Mouse (Mus musculus) liver, embryonic 15.5 days (tissue): ENCODE data around the gene Actl11. TPM values are rescaled to one million over a fixed set of nuclear protein-coding genes. Genes with fewer than 3 reads are reported as not detected.
A peak's percentile ranks its signal among the peaks of the same experiment; 100 is the strongest.

Source experiments
- ATAC-seq: fragments of 200-750 bp; cut with Nextera tagmentation; 2 replicates; pipeline ENCODE4 v1.8.0; 2017; ENCODE audit warnings: moderate number of reproducible peaks, mild to moderate bottlenecking, moderate library complexity; ENCODE audit not compliant: insufficient read depth
- H3K27ac ChIP-seq: fragments of 300-500 bp; sonication (generic); replicated peaks from 2 replicates; pipeline ENCODE4 v1.5.1; 2015; ENCODE audit warnings: mild to moderate bottlenecking, inconsistent platforms
- H3K27me3 ChIP-seq: fragments of 300-500 bp; sonication (generic); 2 replicates; pipeline ENCODE4 v1.6.1; 2015; ENCODE audit warnings: mild to moderate bottlenecking, inconsistent platforms
- H3K36me3 ChIP-seq: fragments of 300-500 bp; sonication (generic); replicated peaks from 2 replicates; pipeline ENCODE4 v1.6.1; 2015; ENCODE audit warnings: moderate library complexity, mild to moderate bottlenecking, inconsistent platforms
- H3K4me1 ChIP-seq: fragments of 300-500 bp; sonication (generic); replicated peaks from 2 replicates; pipeline ENCODE4 v1.6.1; 2015; ENCODE audit warnings: inconsistent platforms
- H3K4me2 ChIP-seq: fragments of 300-500 bp; sonication (generic); 2 replicates; pipeline ENCODE4 v1.6.1; 2015; ENCODE audit warnings: moderate library complexity, mild to moderate bottlenecking, inconsistent platforms
- H3K4me3 ChIP-seq: fragments of 300-500 bp; sonication (generic); replicated peaks from 2 replicates; pipeline ENCODE4 v1.5.1; 2015; ENCODE audit warnings: mild to moderate bottlenecking, inconsistent platforms
- H3K9ac ChIP-seq: fragments of 300-500 bp; sonication (generic); 2 replicates; pipeline ENCODE4 v1.6.1; 2015; ENCODE audit warnings: moderate library complexity, mild to moderate bottlenecking, inconsistent platforms
- H3K9me3 ChIP-seq: fragments of 300-500 bp; sonication (generic); replicated peaks from 2 replicates; pipeline ENCODE4 v1.6.1; 2016; ENCODE audit warnings: inconsistent platforms
- WGBS: fragments of 180-500 bp; shearing (Covaris S2); methylation state at CpG from one replicate; pipeline ENCODE4 v1.1.7; 2015; ENCODE audit warnings: mixed read lengths; ENCODE audit not compliant: insufficient replicate concordance; 5-methylcytosine and 5-hydroxymethylcytosine counted together
- polyA plus RNA-seq: library from polyadenylated mRNA; unstranded; fragments of >200 nt; fragmentation: Nextera tagmentation; extraction: Ambion mirVana; gene quantifications from 2 replicates; pipeline ENCODE4 v1.2.1, GENCODE M21; 2015

Gene Actl11
- polyA plus RNA-seq, 1 experiment from 2014 or later, result not detected

GRCm38 (mm10) chr9:107906252-107906966 is 21.9 kb upstream of the Actl11 start, which contains the start of gene Mst1r:
Mst1r (plus strand) TSS chr9:107906873.
- Histone ChIP-seq H3K4me1 (peaks cover 44% of the 10 kb centered on the region), H3K4me3 (peak within 1 kb of the TSS; percentile 50), H3K9me3 (no peaks in the 10 kb centered on the region), H3K4me2 (peak within 1 kb of the TSS; percentile 75), H3K27ac (no peak within 1 kb of the TSS; the same call in 1 of the 2 replicates), H3K9ac (peak within 1 kb of the TSS; percentile 48; the same call in 1 of the 2 replicates), H3K36me3 (0 out of 2 replicates have a peak, but pooled peaks cover 8% of the 10 kb centered on the region), H3K27me3 (peaks cover 24% of the 10 kb centered on the region)
- peak; percentile 57 for ATAC-seq
- WGBS, result 24% methylated on average over 19 of the region's 19 CpGs

- Histone ChIP-seq H3K4me2 (peak overlapping the region; percentile 75), H3K4me1 (peaks cover 40% of the 10 kb centered on the region), H3K9me3 (no peaks in the 10 kb centered on the region), H3K27ac (no peak overlapping the region; the same call in 1 of the 2 replicates), H3K36me3 (0 out of 2 replicates have a peak, but pooled peaks cover 4% of the 10 kb centered on the region), H3K4me3 (peak overlapping the region; percentile 50), H3K9ac (peak overlapping the region; percentile 48; the same call in 1 of the 2 replicates), H3K27me3 (peaks cover 23% of the 10 kb centered on the region)
- no peak for ATAC-seq
- WGBS, result 56% methylated on average over 31 of the region's 31 CpGs
Observed at GRCm38 (mm10) chr9:107906967-107907800, 21.1 kb upstream of the Actl11 start.

GRCm38 (mm10) chr9:107907801-107908120 is 20.5 kb upstream of the Actl11 start:
- WGBS, result 77% methylated on average over 14 of the region's 14 CpGs
- Histone ChIP-seq H3K27me3 (peaks cover 23% of the 10 kb centered on the region), H3K4me3 (no peak overlapping the region; the same call in 1 of the 2 replicates), H3K9me3 (no peaks in the 10 kb centered on the region), H3K4me2 (peak overlapping the region; percentile 75), H3K9ac (no peak overlapping the region), H3K27ac (no peak overlapping the region), H3K36me3 (0 out of 2 replicates have a peak, but pooled peaks cover 2% of the 10 kb centered on the region), H3K4me1 (peaks cover 40% of the 10 kb centered on the region)
- ATAC-seq, result no peak

- Histone ChIP-seq H3K27me3 (peaks cover 28% of the 10 kb centered on the region), H3K4me1 (peaks cover 40% of the 10 kb centered on the region), H3K9ac (no peak overlapping the region), H3K27ac (no peak overlapping the region), H3K4me3 (no peak overlapping the region), H3K4me2 (peak overlapping the region; percentile 34), H3K9me3 (no peaks in the 10 kb centered on the region), H3K36me3 (no peaks in the 10 kb centered on the region)
- ATAC-seq, result no peak
- 33% methylated on average over 18 of the region's 18 CpGs for WGBS
Observed at GRCm38 (mm10) chr9:107908410-107909158, 19.7 kb upstream of the Actl11 start.

- no peak overlapping the region for H3K9ac ChIP-seq
- ATAC-seq, result no peak
- H3K4me1 ChIP-seq, result peaks cover 38% of the 10 kb centered on the region
- no peak overlapping the region for H3K4me3 ChIP-seq
- 76% methylated on average over 15 of the region's 15 CpGs for WGBS
- no peaks in the 10 kb centered on the region for H3K9me3 ChIP-seq
- H3K27me3 ChIP-seq, result peaks cover 36% of the 10 kb centered on the region
- no peak overlapping the region for H3K27ac ChIP-seq
- H3K4me2 ChIP-seq, result no peak overlapping the region
- no peaks in the 10 kb centered on the region for H3K36me3 ChIP-seq
Observed at GRCm38 (mm10) chr9:107910025-107910769, 18.1 kb upstream of the Actl11 start.

- Histone ChIP-seq H3K4me2 (no peak overlapping the region), H3K9me3 (no peaks in the 10 kb centered on the region), H3K9ac (no peak overlapping the region), H3K27me3 (peaks cover 35% of the 10 kb centered on the region; the same call in 1 of the 2 replicates), H3K4me1 (no peaks in the 10 kb centered on the region), H3K27ac (no peak overlapping the region), H3K4me3 (no peak overlapping the region), H3K36me3 (no peaks in the 10 kb centered on the region)
- no peak for ATAC-seq
- 69% methylated on average over 16 of the region's 16 CpGs for WGBS
Observed at GRCm38 (mm10) chr9:107914764-107915420, 13.4 kb upstream of the Actl11 start.

- no peak overlapping the region for H3K9ac ChIP-seq
- no peak for ATAC-seq
- H3K9me3 ChIP-seq, result no peaks in the 10 kb centered on the region
- no peak overlapping the region for H3K27ac ChIP-seq
- 50% methylated on average over 13 of the region's 13 CpGs for WGBS
- H3K36me3 ChIP-seq, result no peaks in the 10 kb centered on the region
- peaks cover 31% of the 10 kb centered on the region; the same call in 1 of the 2 replicates for H3K27me3 ChIP-seq
- H3K4me1 ChIP-seq, result no peaks in the 10 kb centered on the region
- H3K4me3 ChIP-seq, result no peak overlapping the region
- H3K4me2 ChIP-seq, result no peak overlapping the region
Observed at GRCm38 (mm10) chr9:107917895-107918608, 10.2 kb upstream of the Actl11 start.

- Histone ChIP-seq H3K9me3 (no peaks in the 10 kb centered on the region), H3K9ac (no peak overlapping the region), H3K27me3 (peaks cover 33% of the 10 kb centered on the region), H3K4me3 (no peak overlapping the region), H3K4me1 (no peaks in the 10 kb centered on the region; the same call in 1 of the 2 replicates), H3K4me2 (no peak overlapping the region), H3K27ac (no peak overlapping the region), H3K36me3 (no peaks in the 10 kb centered on the region)
- 56% methylated on average over 6 of the region's 6 CpGs for WGBS
- ATAC-seq, result no peak
Observed at GRCm38 (mm10) chr9:107918884-107919283, 9.4 kb upstream of the Actl11 start.

- no peak overlapping the region for H3K4me3 ChIP-seq
- peaks cover 32% of the 10 kb centered on the region for H3K27me3 ChIP-seq
- no peak overlapping the region for H3K27ac ChIP-seq
- no peak for ATAC-seq
- H3K36me3 ChIP-seq, result no peaks in the 10 kb centered on the region
- no peaks in the 10 kb centered on the region; the same call in none of the 2 replicates for H3K4me1 ChIP-seq
- H3K9me3 ChIP-seq, result no peaks in the 10 kb centered on the region
- no peak overlapping the region for H3K4me2 ChIP-seq
- WGBS, result 54% methylated on average over 5 of the region's 5 CpGs
- H3K9ac ChIP-seq, result no peak overlapping the region
Observed at GRCm38 (mm10) chr9:107919441-107919840, 8.8 kb upstream of the Actl11 start.
